ENCODE assay signal across 21 mouse cellular contexts in the genomic region with DNA sequence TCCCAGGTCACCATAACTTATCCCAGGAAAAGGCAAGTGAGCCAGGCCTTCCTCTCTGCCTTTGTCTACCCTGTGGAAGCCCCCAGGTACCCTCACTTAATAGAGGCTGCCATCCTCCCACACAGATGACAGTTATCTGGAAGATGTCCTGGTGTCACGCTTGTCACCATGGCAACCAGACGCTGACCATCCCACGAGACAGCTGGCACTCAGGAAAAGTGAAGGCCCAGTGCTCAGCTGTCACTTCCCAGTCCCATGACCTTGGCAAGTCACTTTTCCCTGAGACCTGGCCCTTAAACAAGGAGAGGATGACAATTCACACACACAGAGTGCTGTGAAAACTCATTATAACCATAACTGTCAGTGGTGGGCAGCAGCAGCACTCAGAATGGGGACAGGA. TPM values are rescaled to one million over a fixed set of nuclear protein-coding genes. Genes with fewer than 3 reads are reported as not detected.
DNase-seq lines count a peak whose midpoint lies in the region; ATAC-seq and TF ChIP-seq lines count a peak whose summit lies in the region.
"Had no signal": no experiment of that assay in that cellular context is flagged by ENCODE, and none has a peak within 500 bp of the region (broad histone marks: within the 10 kb centered on the region; RNA-seq: fewer than 3 reads in every experiment).

No protein-coding gene starts in this region.

- WGBS in hindbrain, embryonic 10.5 days: 68% methylated on average over 3 of the region's 3 CpGs
- WGBS in hindbrain, embryonic 14.5 days: 32% methylated on average over 3 of the region's 3 CpGs

- H3K4me3 ChIP-seq in hindbrain, embryonic 10.5 days: no peak overlapping the region
- H3K4me3 ChIP-seq in hindbrain, embryonic 14.5 days (replicated peaks; ENCODE audit: low read length): no peak overlapping the region
- peak overlapping the region; percentile 19 for H3K4me3 ChIP-seq in testis, adult 2 months (ENCODE audit: control insufficient read depth, low read depth, low read length)
- H3K4me3 ChIP-seq: forebrain, embryonic 10.5 days; forebrain, embryonic 13.5 days; heart, embryonic 12.5 days; heart, embryonic 15.5 days had no signal

- no peaks in the 10 kb centered on the region for H3K9me3 ChIP-seq in hindbrain, embryonic 10.5 days
- no peaks in the 10 kb centered on the region for H3K9me3 ChIP-seq in hindbrain, embryonic 14.5 days (ENCODE audit: control insufficient read depth, low read length)
- H3K9me3 ChIP-seq: forebrain, embryonic 10.5 days; forebrain, embryonic 13.5 days; heart, embryonic 12.5 days; heart, embryonic 15.5 days had no signal

- no peaks in the 10 kb centered on the region for H3K36me3 ChIP-seq in hindbrain, embryonic 10.5 days
- H3K36me3 ChIP-seq in hindbrain, embryonic 14.5 days (replicated peaks; ENCODE audit: control insufficient read depth, insufficient read depth): no peaks in the 10 kb centered on the region
- H3K36me3 ChIP-seq in testis, adult 2 months (ENCODE audit: control insufficient read depth, insufficient read depth, low read length): no peaks in the 10 kb centered on the region
- H3K36me3 ChIP-seq: forebrain, embryonic 10.5 days; heart, embryonic 12.5 days; heart, embryonic 15.5 days had no signal

- no peak; the same call in 1 of the 2 replicates for TF ChIP-seq POLR2A in testis, adult 2 months (IDR thresholded peaks at IDR 0.05; ENCODE audit: control insufficient read depth, low read depth, low read length)

- peak; percentile 32 for DNase-seq in hindbrain, embryonic 10.5 days (ENCODE audit: low spot score)
- no peak for DNase-seq in hindbrain, embryonic 14.5 days (ENCODE audit: low spot score)
- no peak for DNase-seq in testis, postnatal 10 days (ENCODE audit: low spot score)
- DNase-seq in retina, postnatal 1 day: peak; percentile 55
- DNase-seq in thymus, postnatal 25 days: no peak
- DNase-seq: adrenal gland, adult 2 months; adrenal gland, postnatal 14 days; cerebellum, adult 11 months; cerebellum, adult 2 months; cerebellum, adult 9-11 months; gastrocnemius, postnatal 10 days; gastrocnemius, postnatal 36 days; heart, postnatal 10 days; heart, postnatal 36 days had no signal

- no peak overlapping the region for H3K4me2 ChIP-seq in hindbrain, embryonic 14.5 days (replicated peaks)
- H3K4me2 ChIP-seq: forebrain, embryonic 13.5 days; heart, embryonic 12.5 days; heart, embryonic 15.5 days had no signal

- no peak overlapping the region for H3K27ac ChIP-seq in hindbrain, embryonic 10.5 days
- no peak overlapping the region for H3K27ac ChIP-seq in hindbrain, embryonic 14.5 days
- H3K27ac ChIP-seq in testis, adult 2 months (ENCODE audit: control insufficient read depth, insufficient read depth, low read depth, low read length): no peak overlapping the region
- H3K27ac ChIP-seq: forebrain, embryonic 10.5 days; forebrain, embryonic 13.5 days; heart, embryonic 15.5 days had no signal

- H3K9ac ChIP-seq in hindbrain, embryonic 14.5 days: no peak overlapping the region
- H3K9ac ChIP-seq: forebrain, embryonic 13.5 days; heart, embryonic 12.5 days; heart, embryonic 15.5 days had no signal

- no peaks in the 10 kb centered on the region for H3K27me3 ChIP-seq in hindbrain, embryonic 10.5 days (ENCODE audit: insufficient read depth, poor library complexity, severe bottlenecking)
- H3K27me3 ChIP-seq in hindbrain, embryonic 14.5 days (ENCODE audit: control insufficient read depth, insufficient read depth, low read length): no peaks in the 10 kb centered on the region
- H3K27me3 ChIP-seq in testis, adult 2 months (ENCODE audit: control insufficient read depth, insufficient read depth, low read length): no peaks in the 10 kb centered on the region
- H3K27me3 ChIP-seq: forebrain, embryonic 13.5 days; heart, embryonic 12.5 days; heart, embryonic 15.5 days had no signal

- TF ChIP-seq CTCF in testis, adult 2 months (IDR thresholded peaks at IDR 0.05; ENCODE audit: control insufficient read depth, insufficient read depth, insufficient replicate concordance, low read depth, low read length): no peak

- peaks cover 25% of the 10 kb centered on the region; the same call in 1 of the 2 replicates for H3K4me1 ChIP-seq in hindbrain, embryonic 10.5 days (replicated peaks)
- H3K4me1 ChIP-seq in hindbrain, embryonic 14.5 days (replicated peaks; ENCODE audit: control insufficient read depth, insufficient read depth, low read length): peaks cover 4% of the 10 kb centered on the region; the same call in 1 of the 2 replicates
- peaks cover 4% of the 10 kb centered on the region for H3K4me1 ChIP-seq in testis, adult 2 months (ENCODE audit: control insufficient read depth, insufficient read depth, low read length)

- no peak for ATAC-seq in hindbrain, embryonic 14.5 days (ENCODE audit: low FRiP score)
- ATAC-seq: CD4-positive, CD25-positive, alpha-beta regulatory T cell, adult 4 months; forebrain, embryonic 13.5 days; forebrain, embryonic 16.5 days had no signal

RNA-seq across cellular contexts. Expression of a gene that starts 32.5 kb away (rescaled TPM):
- 13.5 and 14.6 TPM in 2 replicates for polyA plus RNA-seq in hindbrain, embryonic 10.5 days (2016; fragmentation: Nextera tagmentation; extraction: Ambion mirVana)
- polyA plus RNA-seq in hindbrain, embryonic 14.5 days (2014; fragmentation: Nextera tagmentation; extraction: Ambion mirVana): 7.5 and 9.8 TPM in 2 replicates
- 7.3 TPM in 2 replicates for polyA plus RNA-seq in testis, adult 2 months (2012; rRNA removed)

RNA-seq across cellular contexts. Expression of a gene that starts 54.6 kb away (rescaled TPM):
- polyA plus RNA-seq in hindbrain, embryonic 10.5 days (2016; fragmentation: Nextera tagmentation; extraction: Ambion mirVana): 607 and 630 TPM in 2 replicates
- 399 and 421 TPM in 2 replicates for polyA plus RNA-seq in hindbrain, embryonic 14.5 days (2014; fragmentation: Nextera tagmentation; extraction: Ambion mirVana)
- polyA plus RNA-seq in testis, adult 2 months (2012; rRNA removed): 85.0 and 97.4 TPM in 2 replicates

Comparison
In these comparisons a context has a peak if more than half of its experiments do, and no peak if none do; other contexts are left out.
1. DNase-seq: peak in hindbrain, embryonic 10.5 days (single experiment) and retina, postnatal 1 day (single experiment); none in hindbrain, embryonic 14.5 days (single experiment), testis, postnatal 10 days (single experiment) and thymus, postnatal 25 days (single experiment).